Mouse (Mus musculus): ENCODE data around the gene Pam.

GRCm38 (mm10) chr1:97827566-97827965, 267.9 kb downstream of the Pam start:
- TF ChIP-seq POLR2A (IDR thresholded peaks at IDR 0.05; ENCODE audit: borderline replicate concordance, control insufficient read depth, low read depth, low read length) (no peak), CTCF (IDR thresholded peaks at IDR 0.05; ENCODE audit: control insufficient read depth, insufficient read depth, low read length) (no peak)
